Mouse (Mus musculus) bone marrow macrophage, adult 2 months (primary cell): Measurements from ENCODE around the gene Gpx3. TPM values are rescaled to one million over a fixed set of nuclear protein-coding genes. Genes with fewer than 3 reads are reported as not detected.

Source experiments
- H3K27ac ChIP-seq: 2 replicates; pipeline ENCODE4 v1.5.1; 2012; ENCODE audit warnings: low read depth, low read length; ENCODE audit not compliant: insufficient read depth
- H3K4me1 ChIP-seq: 2 replicates; pipeline ENCODE4 v1.6.1; 2012; ENCODE audit warnings: low read length; ENCODE audit not compliant: control insufficient read depth, insufficient read depth
- H3K4me3 ChIP-seq: 2 replicates; pipeline ENCODE4 v1.5.1; 2012; ENCODE audit warnings: mild to moderate bottlenecking, low read length, moderate library complexity; ENCODE audit not compliant: insufficient read depth
- CTCF ChIP-seq: IDR thresholded peaks from 2 replicates; pipeline ENCODE4 v1.5.1; 2012; ENCODE audit warnings: low read depth, mild to moderate bottlenecking, low read length, moderate library complexity
- POLR2A ChIP-seq: IDR thresholded peaks from 2 replicates; pipeline ENCODE4 v1.6.1; 2012; ENCODE audit warnings: mild to moderate bottlenecking, low read depth, low read length, borderline replicate concordance
- polyA plus RNA-seq: library from polyadenylated mRNA; stranded (reverse); fragments of >200 nt; gene quantifications from 2 replicates; pipeline ENCODE4 v1.2.4, GENCODE M21; 2012; ENCODE audit not compliant: missing spikeins, insufficient read depth, insufficient read length

The Gpx3 gene
- polyA plus RNA-seq, 1 experiment, result 13.8 TPM

GRCm38 (mm10) chr11:54897470-54897869 lies 4.8 kb upstream of the Gpx3 start:
- TF ChIP-seq POLR2A (no peak), CTCF (no peak)
- Histone ChIP-seq H3K4me3 (no peak overlapping the region), H3K27ac (no peak overlapping the region), H3K4me1 (no peaks in the 10 kb centered on the region)

GRCm38 (mm10) chr11:54899657-54900056 lies 2.6 kb upstream of the Gpx3 start:
- peaks cover 3% of the 10 kb centered on the region; the same call in 1 of the 2 replicates for H3K4me1 ChIP-seq
- H3K27ac ChIP-seq, result no peak overlapping the region
- TF ChIP-seq POLR2A, result no peak
- TF ChIP-seq CTCF, result no peak
- no peak overlapping the region for H3K4me3 ChIP-seq

- 0 out of 2 replicates have a peak overlapping the region, but pooled peaks have one; percentile 35 for H3K4me3 ChIP-seq
- TF ChIP-seq POLR2A (no peak), CTCF (no peak)
- H3K4me1 ChIP-seq, result peaks cover 13% of the 10 kb centered on the region
- no peak overlapping the region for H3K27ac ChIP-seq
Measured at GRCm38 (mm10) chr11:54903339-54903738, 1.1 kb downstream of the Gpx3 start.

GRCm38 (mm10) chr11:54903940-54904706 lies 1.9 kb downstream of the Gpx3 start:
- H3K4me3 ChIP-seq, result no peak overlapping the region
- TF ChIP-seq CTCF (no peak), POLR2A (no peak)
- peaks cover 13% of the 10 kb centered on the region for H3K4me1 ChIP-seq
- H3K27ac ChIP-seq, result no peak overlapping the region

- H3K4me3 ChIP-seq, result no peak overlapping the region
- TF ChIP-seq POLR2A (no peak), CTCF (no peak)
- no peak overlapping the region for H3K27ac ChIP-seq
- peaks cover 13% of the 10 kb centered on the region for H3K4me1 ChIP-seq
Measured at GRCm38 (mm10) chr11:54905086-54905485, 2.8 kb downstream of the Gpx3 start.

GRCm38 (mm10) chr11:54905931-54906330 lies 3.7 kb downstream of the Gpx3 start:
- TF ChIP-seq CTCF (no peak), POLR2A (no peak)
- Histone ChIP-seq H3K27ac (no peak overlapping the region), H3K4me1 (peaks cover 13% of the 10 kb centered on the region), H3K4me3 (no peak overlapping the region)

- Histone ChIP-seq H3K4me1 (peaks cover 13% of the 10 kb centered on the region), H3K4me3 (no peak overlapping the region), H3K27ac (no peak overlapping the region)
- TF ChIP-seq POLR2A (no peak), CTCF (no peak)
Measured at GRCm38 (mm10) chr11:54906466-54906865, 4.2 kb downstream of the Gpx3 start.

GRCm38 (mm10) chr11:54907259-54907658 lies 5.0 kb downstream of the Gpx3 start:
- Histone ChIP-seq H3K27ac (no peak overlapping the region), H3K4me3 (no peak overlapping the region), H3K4me1 (peaks cover 13% of the 10 kb centered on the region)
- TF ChIP-seq CTCF (no peak), POLR2A (no peak)

- no peak overlapping the region for H3K4me3 ChIP-seq
Measured at GRCm38 (mm10) chr11:54909273-54909672, 7.0 kb downstream of the Gpx3 start.

GRCm38 (mm10) chr11:54910081-54910665 lies 7.9 kb downstream of the Gpx3 start:
- TF ChIP-seq CTCF (no peak), POLR2A (no peak)
- H3K4me3 ChIP-seq, result no peak overlapping the region
- H3K27ac ChIP-seq, result no peak overlapping the region
- H3K4me1 ChIP-seq, result peaks cover 8% of the 10 kb centered on the region

More at GRCm38 (mm10) chr11:54909273-54909672, 7.0 kb downstream of the Gpx3 start:
- Histone ChIP-seq H3K4me1 (peaks cover 13% of the 10 kb centered on the region), H3K27ac (no peak overlapping the region)
- no peak for TF ChIP-seq CTCF
- TF ChIP-seq POLR2A, result no peak

GRCm38 (mm10) chr11:54911201-54911600 lies 8.9 kb downstream of the Gpx3 start:
- no peak overlapping the region for H3K4me3 ChIP-seq
- TF ChIP-seq CTCF (no peak), POLR2A (no peak)
- H3K27ac ChIP-seq, result no peak overlapping the region
- peaks cover 8% of the 10 kb centered on the region for H3K4me1 ChIP-seq
